Mouse (Mus musculus) ES-E14 (cell line): Measurements from ENCODE around the gene Ascl2. TPM values are rescaled to one million over a fixed set of nuclear protein-coding genes. Genes with fewer than 3 reads are reported as not detected.

Source experiments
- DNase-seq: peaks from one replicate; pipeline ENCODE4 v3.0.0-alpha.2; 2013; ENCODE audit warnings: low read depth, low spot score
- H3K27ac ChIP-seq: 2 replicates; pipeline ENCODE4 v1.5.1; 2012; ENCODE audit warnings: low read depth, mild to moderate bottlenecking, low read length, moderate library complexity, mixed read lengths; ENCODE audit not compliant: poor library complexity, insufficient read depth, severe bottlenecking
- H3K36me3 ChIP-seq: 2 replicates; pipeline ENCODE4 v1.6.1; 2012; ENCODE audit warnings: mild to moderate bottlenecking, low read length, moderate library complexity, mixed read lengths; ENCODE audit not compliant: control insufficient read depth, poor library complexity, insufficient read depth, severe bottlenecking
- H3K4me1 ChIP-seq, 2 experiments: fragments of 150-350 bp in 1 of 2; sonication (generic) in 1 of 2; 2 replicates each; pipeline ENCODE4 v1.6.1; 2012; ENCODE audit warnings: low read length in 2 of 2, mild to moderate bottlenecking in 1 of 2, mixed read lengths in 1 of 2; ENCODE audit not compliant: control insufficient read depth in 2 of 2, insufficient read depth in 2 of 2, poor library complexity in 1 of 2
- H3K4me3 ChIP-seq, 2 experiments: fragments of 150-350 bp in 1 of 2; sonication (generic) in 1 of 2; 2 replicates each; pipeline ENCODE4 v1.5.1; 2012; ENCODE audit warnings: low read length in 2 of 2, low read depth in 1 of 2, mild to moderate bottlenecking in 1 of 2, mixed read lengths in 1 of 2; ENCODE audit not compliant: insufficient read depth in 1 of 2, poor library complexity in 1 of 2, severe bottlenecking in 1 of 2
- H3K9ac ChIP-seq: 2 replicates; pipeline ENCODE4 v1.6.1; 2012; ENCODE audit warnings: low read depth, mild to moderate bottlenecking, low read length, mixed read lengths; ENCODE audit not compliant: poor library complexity, insufficient read depth, severe bottlenecking
- H3K9me3 ChIP-seq: fragments of 150-350 bp; sonication (generic); 2 replicates; pipeline ENCODE4 v1.6.1; 2012; ENCODE audit warnings: low read depth, mild to moderate bottlenecking, low read length; ENCODE audit not compliant: control insufficient read depth, insufficient read depth
- CHD2 ChIP-seq: IDR thresholded peaks from 2 replicates; pipeline ENCODE4 v1.6.1; 2014; ENCODE audit warnings: mild to moderate bottlenecking, low read depth, low read length, inconsistent platforms
- HCFC1 ChIP-seq: IDR thresholded peaks from 2 replicates; pipeline ENCODE4 v1.6.1; 2012; ENCODE audit warnings: low read length, inconsistent platforms, borderline replicate concordance; ENCODE audit not compliant: insufficient read depth
- MAFK ChIP-seq: IDR thresholded peaks from 2 replicates; pipeline ENCODE4 v1.6.1; 2014; ENCODE audit warnings: mild to moderate bottlenecking, low read depth, low read length, inconsistent platforms; ENCODE audit not compliant: insufficient read depth
- ZC3H11A ChIP-seq: IDR thresholded peaks from 2 replicates; pipeline ENCODE4 v1.6.1; 2012; ENCODE audit warnings: low read depth, mild to moderate bottlenecking, inconsistent platforms, low read length, borderline replicate concordance
- ZNF384 ChIP-seq: IDR thresholded peaks from 2 replicates; pipeline ENCODE4 v1.6.1; 2012; ENCODE audit warnings: low read depth, low read length, inconsistent platforms
- in situ Hi-C, 2 experiments: fragments of 600-800 bp; cut with MboI; formaldehyde crosslinking; loops; one replicate each; pipeline ENCODE4 v1.15.1; 2025; ENCODE audit warnings: low sequenced_read_pairs in 2 of 2, inconsistent platforms in 1 of 2; ENCODE audit not compliant: unreplicated experiment in 2 of 2
- total RNA-seq: library from RNA; depleted of rRNA; stranded (reverse); fragments of 300-350 nt; gene quantifications from 2 replicates; pipeline ENCODE4 v1.2.3, GENCODE M21; 2012

Ascl2 gene
- total RNA-seq, 1 experiment = 7.5 TPM

DNA sequence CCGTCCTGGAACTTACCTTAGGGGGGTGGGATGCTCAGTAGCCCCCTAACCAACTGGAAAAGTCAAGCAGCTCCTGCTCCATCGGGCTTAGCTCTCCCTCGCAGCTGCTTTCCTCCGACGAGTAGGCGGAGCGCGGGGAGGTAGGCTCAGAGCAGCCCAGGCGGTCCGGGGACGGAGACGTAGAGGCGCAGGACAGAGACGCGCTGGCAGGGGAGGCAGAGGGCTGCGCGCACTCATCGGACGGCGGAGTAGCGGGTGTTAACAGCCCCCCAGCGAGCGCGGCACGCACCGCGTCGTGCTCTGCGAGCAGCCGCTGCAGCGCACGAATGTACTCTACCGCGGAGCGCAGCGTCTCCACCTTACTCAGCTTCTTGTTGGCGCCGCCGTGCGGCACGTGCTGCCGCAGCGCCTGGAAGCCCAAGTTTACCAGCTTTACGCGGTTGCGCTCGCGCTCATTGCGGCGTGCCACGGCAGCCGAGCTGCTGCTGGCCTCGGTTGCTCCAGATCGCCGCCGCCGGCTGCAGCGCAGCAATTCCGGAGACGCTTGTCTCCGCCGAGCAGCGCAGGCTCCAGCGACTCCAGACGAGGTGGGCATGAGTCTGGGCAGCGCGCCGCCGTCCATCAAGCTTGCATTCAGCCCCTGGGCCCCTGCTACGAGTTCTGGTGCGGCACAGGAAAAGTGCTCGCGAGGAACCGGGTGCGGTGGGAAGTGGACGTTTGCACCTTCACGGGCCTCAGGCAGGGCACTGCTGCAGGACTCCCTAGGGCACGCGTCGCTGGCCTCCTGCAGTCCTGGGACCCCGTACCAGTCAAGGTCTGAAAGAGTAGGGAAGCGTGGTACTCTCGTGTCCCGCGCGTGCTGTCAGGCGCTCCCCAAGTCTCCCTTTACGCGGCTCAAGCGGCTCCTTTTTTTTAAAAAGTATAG is 918 bp downstream of the Ascl2 start:
- no peak overlapping the region for H3K27ac ChIP-seq
- H3K36me3 ChIP-seq = no peaks in the 10 kb centered on the region
- no peaks in the 10 kb centered on the region for H3K9me3 ChIP-seq
- TF ChIP-seq MAFK (no peak), ZC3H11A (no peak), CHD2 (no peak), HCFC1 (no peak), ZNF384 (no peak)
- in situ Hi-C loops = no loop called here
- peak overlapping the region; percentile 61 to 65 for H3K4me3 ChIP-seq
- peak overlapping the region; percentile 28 for H3K9ac ChIP-seq
- DNase-seq = peak; percentile 41
- H3K4me1 ChIP-seq = peaks cover 0 to 3% of the 10 kb centered on the region in 2 experiments; a peak in 1 of 4 replicates

DNA sequence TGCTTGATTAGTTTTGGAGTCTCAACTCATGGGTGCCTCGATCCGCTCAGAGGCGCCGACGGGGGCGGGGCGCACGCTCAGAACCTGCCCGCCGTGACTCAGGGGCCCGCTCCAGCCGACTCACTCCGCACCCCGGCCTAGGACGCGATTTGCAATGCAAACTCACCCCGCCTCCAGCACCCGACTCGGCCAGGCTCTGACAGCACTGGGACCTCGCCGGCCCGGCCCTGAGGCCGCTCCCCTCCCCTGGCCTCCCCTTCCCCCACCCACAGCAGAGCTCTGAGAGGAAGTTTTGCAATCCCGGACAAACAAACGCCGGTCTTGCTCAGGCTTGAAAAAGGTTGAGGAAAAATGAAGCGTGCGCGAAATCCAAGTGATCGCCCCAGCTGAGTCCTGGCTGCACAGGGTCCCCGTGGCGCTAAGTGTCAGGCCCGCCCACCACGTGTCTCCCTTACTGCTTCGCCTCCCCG is 1.6 kb downstream of the Ascl2 start:
- no peak overlapping the region for H3K9ac ChIP-seq
- no peaks in the 10 kb centered on the region for H3K36me3 ChIP-seq
- no peak for TF ChIP-seq ZNF384
- TF ChIP-seq HCFC1 = no peak
- no peak for TF ChIP-seq ZC3H11A
- peak; percentile 83 for TF ChIP-seq MAFK
- no peak for TF ChIP-seq CHD2
- no peak overlapping the region for H3K27ac ChIP-seq
- no peak for DNase-seq
- H3K4me3 ChIP-seq = peak overlapping the region; percentile 61 to 65
- in situ Hi-C loops = no loop called here
- H3K4me1 ChIP-seq = peaks cover 0 to 3% of the 10 kb centered on the region in 2 experiments; a peak in 1 of 4 replicates
- no peaks in the 10 kb centered on the region for H3K9me3 ChIP-seq

- TF ChIP-seq ZC3H11A (no peak), HCFC1 (no peak), CHD2 (no peak), ZNF384 (no peak), MAFK (no peak)
- Histone ChIP-seq H3K4me1 (peaks cover 0 to 20% of the 10 kb centered on the region in 2 experiments; a peak in 2 of 4 replicates), H3K27ac (no peak overlapping the region), H3K36me3 (no peaks in the 10 kb centered on the region), H3K9ac (no peak overlapping the region), H3K4me3 (no peak overlapping the region), H3K9me3 (no peaks in the 10 kb centered on the region)
- in situ Hi-C loops = no loop called here
- DNase-seq = no peak
Measured at GRCm38 (mm10) chr7:142959752-142960151, 9.3 kb downstream of the Ascl2 start.

DNA sequence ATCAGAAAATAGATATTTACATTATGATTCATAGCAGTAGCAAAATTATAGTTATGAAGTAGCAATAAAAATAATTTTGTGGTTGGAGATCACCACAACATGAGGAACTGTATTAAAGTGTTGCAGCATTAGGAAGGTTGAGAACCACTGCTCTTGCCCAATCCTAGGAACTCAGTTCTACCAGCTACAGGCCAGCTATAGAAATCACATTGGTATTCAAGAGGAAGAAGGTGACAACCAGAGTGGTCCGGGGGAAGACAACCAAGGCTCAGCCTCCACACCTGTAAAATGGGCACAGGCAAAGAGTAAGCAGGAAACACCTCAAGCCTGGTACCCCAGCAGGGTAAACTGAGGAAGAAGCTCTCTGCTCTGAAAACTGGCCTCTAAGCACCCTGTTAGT is 10.2 kb downstream of the Ascl2 start:
- Histone ChIP-seq H3K9me3 (no peaks in the 10 kb centered on the region), H3K36me3 (no peaks in the 10 kb centered on the region), H3K9ac (no peak overlapping the region), H3K4me3 (no peak overlapping the region), H3K27ac (no peak overlapping the region), H3K4me1 (peaks cover 0 to 20% of the 10 kb centered on the region in 2 experiments; a peak in 2 of 4 replicates)
- no peak for DNase-seq
- in situ Hi-C loops = no loop called here
- TF ChIP-seq HCFC1 = no peak
- no peak for TF ChIP-seq MAFK
- TF ChIP-seq ZNF384 = no peak
- no peak for TF ChIP-seq ZC3H11A
